Mouse (Mus musculus) CH12.LX (cell line): ENCODE measurements around the gene Exosc10. TPM values are rescaled to one million over a fixed set of nuclear protein-coding genes. Genes with fewer than 3 reads are reported as not detected.

Experiments used
- DNase-seq: peaks from one replicate; pipeline ENCODE4 v3.0.0-alpha.2; 2013; ENCODE audit errors: extremely low read depth
- H3K27ac ChIP-seq: 2 replicates; pipeline ENCODE4 v1.5.1; 2012; ENCODE audit warnings: low read depth, mild to moderate bottlenecking, control low read depth, moderate library complexity; ENCODE audit not compliant: insufficient read depth
- H3K27me3 ChIP-seq: replicated peaks from 2 replicates; pipeline ENCODE3; 2012; ENCODE audit warnings: inconsistent platforms
- H3K36me3 ChIP-seq, 2 experiments: replicated peaks in 1 of 2; 2 replicates each; pipeline versions ENCODE3 to v1.6.1; 2012; ENCODE audit warnings: inconsistent platforms in 1 of 2, low read length in 1 of 2, mild to moderate bottlenecking in 1 of 2, mixed read lengths in 1 of 2, moderate library complexity in 1 of 2; ENCODE audit not compliant: control insufficient read depth in 1 of 2, insufficient read depth in 1 of 2
- H3K4me1 ChIP-seq, 2 experiments: 2 replicates each; pipeline ENCODE4 v1.6.1; 2012; ENCODE audit warnings: inconsistent platforms in 1 of 2, moderate library complexity in 1 of 2; ENCODE audit not compliant: insufficient read depth in 2 of 2, control insufficient read depth in 1 of 2
- H3K4me2 ChIP-seq: 2 replicates; pipeline ENCODE4 v1.6.1; 2012; ENCODE audit warnings: low read depth, mild to moderate bottlenecking, control low read depth; ENCODE audit not compliant: poor library complexity, insufficient read depth, severe bottlenecking
- H3K4me3 ChIP-seq, 3 experiments: fragments of 150-350 bp in 1 of 3; sonication (generic) in 1 of 3; replicated peaks in 1 of 3; 2 replicates each; pipeline versions ENCODE3 to v1.5.1; 2011 to 2012; ENCODE audit warnings: low read depth in 2 of 3, low read length in 2 of 3, mild to moderate bottlenecking in 2 of 3, moderate library complexity in 2 of 3, control low read depth in 1 of 3, improper control_type of control experiment in 1 of 3, inconsistent platforms in 1 of 3, mixed read lengths in 1 of 3; ENCODE audit not compliant: poor library complexity in 1 of 3
- H3K79me2 ChIP-seq: replicated peaks from 2 replicates; pipeline ENCODE4 v1.6.1; 2012; ENCODE audit warnings: mild to moderate bottlenecking, moderate library complexity; ENCODE audit not compliant: control insufficient read depth, poor library complexity, insufficient read depth, severe bottlenecking; ENCODE audit errors: extremely low read depth
- H3K9ac ChIP-seq: 2 replicates; pipeline ENCODE4 v1.6.1; 2012; ENCODE audit warnings: low read depth, mild to moderate bottlenecking, control low read depth, moderate library complexity; ENCODE audit not compliant: insufficient read depth
- H3K9me3 ChIP-seq: replicated peaks from 2 replicates; pipeline ENCODE3; 2012; ENCODE audit warnings: low read length, inconsistent platforms, mixed read lengths
- BHLHE40 ChIP-seq: IDR thresholded peaks from 2 replicates; pipeline ENCODE4 v1.6.1; 2011; ENCODE audit warnings: mild to moderate bottlenecking, low read depth, low read length, improper control_type of control experiment
- CHD1 ChIP-seq: IDR thresholded peaks from 2 replicates; pipeline ENCODE4 v1.6.1; 2012; ENCODE audit warnings: low read depth, low read length, improper control_type of control experiment, inconsistent platforms
- CHD2 ChIP-seq: IDR thresholded peaks from 2 replicates; pipeline ENCODE4 v1.6.1; 2011; ENCODE audit warnings: low read length, improper control_type of control experiment
- CTCF ChIP-seq, 2 experiments: IDR thresholded peaks in 1 of 2; conservative IDR thresholded peaks in 1 of 2; 2 replicates each; pipeline ENCODE4 v1.5.1; 2011 to 2012; ENCODE audit warnings: low read depth in 2 of 2, low read length in 2 of 2, improper control_type of control experiment in 1 of 2, inconsistent platforms in 1 of 2, mild to moderate bottlenecking in 1 of 2, moderate library complexity in 1 of 2
- E2F4 ChIP-seq: IDR thresholded peaks from 2 replicates; pipeline ENCODE4 v1.6.1; 2011; ENCODE audit warnings: low read depth, low read length, improper control_type of control experiment; ENCODE audit not compliant: insufficient replicate concordance
- ELF1 ChIP-seq: IDR thresholded peaks from 2 replicates; pipeline ENCODE4 v1.6.1; 2014; ENCODE audit warnings: low read depth, mild to moderate bottlenecking, inconsistent platforms, low read length, improper control_type of control experiment
- EP300 ChIP-seq: IDR thresholded peaks from 2 replicates; pipeline ENCODE4 v1.6.1; 2011; ENCODE audit warnings: low read length, improper control_type of control experiment
- GABPA ChIP-seq: IDR thresholded peaks from 2 replicates; pipeline ENCODE4 v1.6.1; 2012; ENCODE audit warnings: low read depth, low read length, improper control_type of control experiment, inconsistent platforms; ENCODE audit not compliant: insufficient replicate concordance
- HCFC1 ChIP-seq: IDR thresholded peaks from 2 replicates; pipeline ENCODE4 v1.6.1; 2012; ENCODE audit warnings: low read depth, mild to moderate bottlenecking, inconsistent platforms, low read length, improper control_type of control experiment
- IRF4 ChIP-seq: IDR thresholded peaks from 2 replicates; pipeline ENCODE4 v1.6.1; 2014; ENCODE audit warnings: low read depth, mild to moderate bottlenecking, inconsistent platforms, low read length, improper control_type of control experiment
- JUND ChIP-seq: conservative IDR thresholded peaks from 2 replicates; pipeline ENCODE4 v1.6.1; 2011; ENCODE audit warnings: low read depth, low read length, improper control_type of control experiment
- KAT2A ChIP-seq: IDR thresholded peaks from 2 replicates; pipeline ENCODE4 v1.6.1; 2012; ENCODE audit warnings: low read length, improper control_type of control experiment, inconsistent platforms; ENCODE audit not compliant: insufficient replicate concordance
- MAFK ChIP-seq: IDR thresholded peaks from 2 replicates; pipeline ENCODE4 v1.6.1; 2011; ENCODE audit warnings: low read length, improper control_type of control experiment; ENCODE audit not compliant: insufficient replicate concordance
- MAX ChIP-seq: IDR thresholded peaks from 2 replicates; pipeline ENCODE4 v1.6.1; 2011; ENCODE audit warnings: low read length, improper control_type of control experiment
- MAZ ChIP-seq: IDR thresholded peaks from 2 replicates; pipeline ENCODE4 v1.6.1; 2012; ENCODE audit warnings: low read depth, mild to moderate bottlenecking, inconsistent platforms, low read length, improper control_type of control experiment, moderate library complexity
- MEF2A ChIP-seq: IDR thresholded peaks from 2 replicates; pipeline ENCODE4 v1.6.1; 2014; ENCODE audit warnings: low read depth, mild to moderate bottlenecking, inconsistent platforms, low read length, improper control_type of control experiment, borderline replicate concordance
- MXI1 ChIP-seq: IDR thresholded peaks from 2 replicates; pipeline ENCODE4 v1.6.1; 2011; ENCODE audit warnings: mild to moderate bottlenecking, low read depth, low read length, improper control_type of control experiment
- MYC ChIP-seq: IDR thresholded peaks from 2 replicates; pipeline ENCODE4 v1.6.1; 2011; ENCODE audit warnings: low read depth, mild to moderate bottlenecking, improper control_type of control experiment, low read length
- NRF1 ChIP-seq: IDR thresholded peaks from 2 replicates; pipeline ENCODE4 v1.6.1; 2014; ENCODE audit warnings: low read depth, mild to moderate bottlenecking, inconsistent platforms, low read length, improper control_type of control experiment, moderate library complexity
- PAX5 ChIP-seq: IDR thresholded peaks from 2 replicates; pipeline ENCODE4 v1.6.1; 2012; ENCODE audit warnings: low read length, inconsistent platforms, mixed read lengths
- POLR2A ChIP-seq: IDR thresholded peaks from 2 replicates; pipeline ENCODE4 v1.6.1; 2011; ENCODE audit warnings: low read depth, mild to moderate bottlenecking, improper control_type of control experiment, low read length
- POLR2AphosphoS2 ChIP-seq: IDR thresholded peaks from 2 replicates; pipeline ENCODE4 v1.6.1; 2011; ENCODE audit warnings: low read depth, low read length, improper control_type of control experiment
- RAD21 ChIP-seq: IDR thresholded peaks from 2 replicates; pipeline ENCODE4 v1.6.1; 2011; ENCODE audit warnings: low read depth, mild to moderate bottlenecking, low read length, improper control_type of control experiment, moderate library complexity
- RCOR1 ChIP-seq: conservative IDR thresholded peaks from 2 replicates; pipeline ENCODE4 v1.6.1; 2012; ENCODE audit warnings: low read depth, mild to moderate bottlenecking, inconsistent platforms, low read length, improper control_type of control experiment
- SIN3A ChIP-seq: IDR thresholded peaks from 2 replicates; pipeline ENCODE4 v1.6.1; 2012; ENCODE audit warnings: low read length, improper control_type of control experiment, inconsistent platforms
- SMC3 ChIP-seq: IDR thresholded peaks from 2 replicates; pipeline ENCODE4 v1.6.1; 2011; ENCODE audit warnings: low read depth, low read length, improper control_type of control experiment
- TBP ChIP-seq: conservative IDR thresholded peaks from 2 replicates; pipeline ENCODE4 v1.6.1; 2011; ENCODE audit warnings: low read depth, low read length, improper control_type of control experiment
- TCF12 ChIP-seq: IDR thresholded peaks from 2 replicates; pipeline ENCODE4 v1.6.1; 2014; ENCODE audit warnings: low read depth, mild to moderate bottlenecking, inconsistent platforms, low read length, improper control_type of control experiment
- UBTF ChIP-seq: IDR thresholded peaks from 2 replicates; pipeline ENCODE4 v1.6.1; 2012; ENCODE audit warnings: low read depth, mild to moderate bottlenecking, inconsistent platforms, low read length, improper control_type of control experiment, moderate library complexity
- USF1 ChIP-seq: IDR thresholded peaks from 2 replicates; pipeline ENCODE4 v1.6.1; 2014; ENCODE audit warnings: low read depth, mild to moderate bottlenecking, inconsistent platforms, low read length, improper control_type of control experiment
- USF2 ChIP-seq: conservative IDR thresholded peaks from 2 replicates; pipeline ENCODE4 v1.6.1; 2011; ENCODE audit warnings: low read depth, low read length, improper control_type of control experiment
- ZC3H11A ChIP-seq: IDR thresholded peaks from 2 replicates; pipeline ENCODE4 v1.6.1; 2012; ENCODE audit warnings: low read depth, mild to moderate bottlenecking, inconsistent platforms, low read length, improper control_type of control experiment
- ZKSCAN1 ChIP-seq: IDR thresholded peaks from 2 replicates; pipeline ENCODE4 v1.6.1; 2012; ENCODE audit warnings: low read depth, inconsistent platforms, low read length, improper control_type of control experiment, borderline replicate concordance
- ZMIZ1 ChIP-seq: IDR thresholded peaks from 2 replicates; pipeline ENCODE4 v1.6.1; 2012; ENCODE audit warnings: low read depth, mild to moderate bottlenecking, inconsistent platforms, low read length, improper control_type of control experiment
- ZNF384 ChIP-seq: IDR thresholded peaks from 2 replicates; pipeline ENCODE4 v1.6.1; 2012; ENCODE audit warnings: low read depth, low read length, improper control_type of control experiment, inconsistent platforms
- dilution Hi-C: fragments of 300-500 bp; cut with MboI; formaldehyde crosslinking; loops from 2 replicates; pipeline ENCODE4 v1.14.3; 2020; ENCODE audit warnings: low sequenced_read_pairs; ENCODE audit not compliant: extremely low pct_unique_long_range_greater_than_20kb, extremely low pct_ligation_motif_present
- in situ Hi-C: fragments of 300-500 bp; cut with MboI; formaldehyde crosslinking; loops from 3 replicates; pipeline ENCODE4 v1.14.3; 2019; ENCODE audit warnings: low sequenced_read_pairs, low pct_ligation_motif_present, low pct_unique_long_range_greater_than_20kb, mixed read lengths
- polyA plus RNA-seq: library from polyadenylated mRNA; unstranded; fragments of >175 nt; gene quantifications from 2 replicates; pipeline ENCODE4 v1.2.1, GENCODE M21; 2012; ENCODE audit warnings: low read depth; ENCODE audit not compliant: insufficient read length
- total RNA-seq, 2 experiments: library from RNA; depleted of rRNA; stranded (reverse); fragments of 300-350 nt in 1 of 2; fragments of >200 nt in 1 of 2; gene quantifications; 2 replicates each; pipeline ENCODE4 v1.2.3; 2012 to 2014

Exosc10 gene
- total and polyA plus RNA-seq, 3 experiments, result 40.1 to 108 (median 61.8) TPM

DNA sequence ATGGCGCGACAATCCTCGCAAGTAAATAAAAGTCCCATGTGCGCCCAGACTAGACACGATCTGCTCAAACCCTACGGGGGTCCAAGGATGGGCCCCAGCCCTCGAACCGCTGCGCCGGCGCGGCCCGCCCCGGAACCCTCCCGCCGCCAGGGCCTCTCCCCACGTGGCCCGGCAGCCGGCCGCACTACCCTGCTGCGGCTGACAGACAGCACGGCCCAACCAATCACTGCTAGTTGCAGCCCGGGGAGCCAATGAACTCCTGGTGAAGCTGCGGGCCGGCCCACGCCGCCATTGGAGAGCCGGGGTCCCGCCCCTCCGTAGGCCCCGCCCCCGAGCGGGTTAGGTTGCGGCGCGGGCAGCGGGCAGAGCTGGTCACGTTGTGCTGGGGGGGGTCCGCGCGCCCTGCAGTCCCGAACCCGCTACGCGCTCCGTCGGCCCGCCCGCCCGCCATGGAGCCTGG is 33.0 kb downstream of the Exosc10 start, which contains the start of gene Srm (continued):
- TF ChIP-seq MYC (peak; percentile 94; the same call in 1 of the 2 replicates), PAX5 (no peak), MAZ (peak; percentile 70), BHLHE40 (peak; percentile 67; the same call in 1 of the 2 replicates), SIN3A (peak; percentile 77; the same call in 1 of the 2 replicates), HCFC1 (peak; percentile 78), UBTF (no peak), JUND (no peak), RAD21 (no peak), MAX (peak; percentile 93)

DNA sequence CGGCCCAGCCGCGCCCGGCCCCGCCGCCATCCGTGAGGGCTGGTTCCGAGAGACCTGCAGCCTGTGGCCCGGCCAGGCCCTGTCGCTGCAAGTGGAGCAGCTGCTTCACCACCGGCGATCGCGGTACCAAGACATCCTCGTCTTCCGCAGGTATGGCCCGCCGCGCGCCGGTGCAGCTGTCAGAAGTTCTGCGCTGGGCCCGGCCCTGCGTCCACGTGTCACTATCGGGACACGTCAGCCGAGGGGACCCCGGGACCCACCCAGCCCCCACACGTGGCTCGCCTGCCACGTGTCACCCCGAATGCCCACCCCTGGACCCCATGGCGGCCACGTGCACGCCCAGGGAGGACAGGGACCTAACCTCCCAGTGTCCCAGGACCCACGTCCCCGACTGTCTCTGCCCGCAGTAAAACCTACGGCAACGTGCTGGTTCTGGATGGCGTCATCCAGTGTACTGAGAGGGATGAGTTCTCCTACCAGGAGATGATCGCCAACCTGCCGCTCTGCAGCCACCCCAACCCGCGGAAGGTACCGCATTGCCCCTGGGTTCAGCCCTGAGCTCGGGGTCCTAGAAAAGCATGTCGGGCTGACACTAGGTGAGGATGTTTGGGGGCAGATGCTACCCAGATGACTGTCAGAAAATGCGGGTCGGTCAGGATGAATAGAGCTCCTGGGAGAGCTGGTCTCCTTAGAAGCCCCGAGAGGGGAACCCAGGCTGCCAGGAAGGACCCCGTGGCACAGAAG is 33.6 kb downstream of the Exosc10 start:
- no peak for DNase-seq
- H3K9me3 ChIP-seq, result peaks cover 22% of the 10 kb centered on the region
- peak overlapping the region; percentile 88 to 96 (median 92) for H3K4me3 ChIP-seq
- in situ Hi-C loops (no loop called here), dilution Hi-C loops (no loop called here)
- peaks cover 15 to 29% of the 10 kb centered on the region in 2 experiments for H3K4me1 ChIP-seq
- H3K9ac ChIP-seq, result peak overlapping the region; percentile 91
- H3K27me3 ChIP-seq, result no peaks in the 10 kb centered on the region
- H3K4me2 ChIP-seq, result peak overlapping the region; percentile 95
- TF ChIP-seq RCOR1 (no peak), UBTF (no peak), RAD21 (no peak), CHD2 (no peak), MAX (peak; percentile 94), POLR2A (no peak; the same call in 1 of the 2 replicates), ELF1 (no peak), USF2 (no peak), MAZ (no peak), GABPA (no peak), PAX5 (no peak), KAT2A (no peak), ZNF384 (no peak), MEF2A (no peak), MAFK (no peak), NRF1 (no peak), ZMIZ1 (no peak), POLR2AphosphoS2 (no peak), JUND (no peak), ZC3H11A (no peak), HCFC1 (no peak), SMC3 (no peak), ZKSCAN1 (no peak), CTCF (conservative IDR thresholded peaks at IDR 0.05 in 1 of 2, IDR thresholded peaks at IDR 0.05 in 1 of 2; ENCODE audit: low read depth in 2 of 2, low read length in 2 of 2) (no peak), SIN3A (peak; percentile 74), EP300 (no peak), BHLHE40 (peak; percentile 60), E2F4 (no peak), MXI1 (peak; percentile 82), TBP (no peak), CHD1 (no peak), IRF4 (no peak), MYC (peak; percentile 95), USF1 (peak; percentile 11; the same call in 1 of the 2 replicates), TCF12 (no peak; the same call in 1 of the 2 replicates)
- H3K36me3 ChIP-seq, result peaks cover 35 to 46% of the 10 kb centered on the region in 2 experiments
- H3K79me2 ChIP-seq, result peaks cover 27% of the 10 kb centered on the region
- peak overlapping the region; percentile 44 for H3K27ac ChIP-seq
